Mouse (Mus musculus): ENCODE results near the gene Mycbp. TPM values are rescaled to one million over a fixed set of nuclear protein-coding genes. Genes with fewer than 3 reads are reported as not detected.
"Not testable (repeated sequence)": the region's sequence is repeated elsewhere in the genome, so short reads cannot be mapped to it uniquely, and the experiment has no call there.

Gene Mycbp
- total RNA-seq, 2 experiments from 2014 or later = 40.4 to 56.8 TPM

DNA sequence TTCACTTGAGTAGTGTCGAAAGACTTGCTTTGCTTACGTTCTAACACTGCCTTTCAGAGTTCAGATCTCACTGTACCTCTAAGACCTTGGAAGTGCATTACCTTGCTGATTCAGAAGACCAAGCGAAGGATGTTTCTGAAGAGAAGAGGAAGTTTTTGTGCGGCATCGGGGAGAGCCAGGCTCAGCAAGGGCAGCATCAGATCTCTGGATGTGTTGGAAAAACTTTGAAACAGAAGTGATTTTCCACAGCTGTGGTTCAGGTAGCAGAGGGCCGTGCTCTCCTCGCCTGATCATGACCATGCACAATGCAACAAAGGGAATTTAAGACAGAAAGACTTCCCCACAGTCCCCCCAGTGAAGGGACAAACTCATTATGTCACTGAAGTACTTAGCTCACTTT is 31.4 kb downstream of the Mycbp start:
- no peak for DNase-seq (ENCODE audit: low spot score in 2 of 2)

DNA sequence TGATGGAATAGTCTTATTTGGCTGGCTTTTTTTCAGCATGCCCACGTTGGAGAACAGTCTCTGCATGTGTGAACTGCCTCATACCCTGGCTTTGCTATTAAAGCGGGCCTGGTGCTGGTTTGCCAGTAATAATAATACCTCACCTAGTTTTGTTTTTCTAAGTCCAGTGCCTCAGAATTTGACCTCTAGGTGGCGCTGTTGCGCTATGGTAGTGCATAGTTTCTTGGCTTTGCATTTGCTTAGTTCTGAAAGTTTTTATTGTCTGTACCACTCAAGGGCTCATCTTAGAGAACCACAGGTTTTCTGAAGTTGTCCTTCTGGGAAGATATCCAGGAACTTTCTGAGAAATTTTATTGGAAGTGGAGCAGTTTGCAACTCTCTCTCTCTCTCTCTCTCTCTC is 35.2 kb downstream of the Mycbp start:
- peak; percentile 68 to 80 for DNase-seq (ENCODE audit: low spot score in 2 of 2)

GRCm38 (mm10) chr4:123940878-123941277 is 36.2 kb downstream of the Mycbp start:
- DNase-seq (ENCODE audit: low spot score in 2 of 2) = not testable (repeated sequence)

- no peak for DNase-seq (ENCODE audit: low spot score in 2 of 2)
Observed at GRCm38 (mm10) chr4:123946701-123947100, 42.1 kb downstream of the Mycbp start.

DNA sequence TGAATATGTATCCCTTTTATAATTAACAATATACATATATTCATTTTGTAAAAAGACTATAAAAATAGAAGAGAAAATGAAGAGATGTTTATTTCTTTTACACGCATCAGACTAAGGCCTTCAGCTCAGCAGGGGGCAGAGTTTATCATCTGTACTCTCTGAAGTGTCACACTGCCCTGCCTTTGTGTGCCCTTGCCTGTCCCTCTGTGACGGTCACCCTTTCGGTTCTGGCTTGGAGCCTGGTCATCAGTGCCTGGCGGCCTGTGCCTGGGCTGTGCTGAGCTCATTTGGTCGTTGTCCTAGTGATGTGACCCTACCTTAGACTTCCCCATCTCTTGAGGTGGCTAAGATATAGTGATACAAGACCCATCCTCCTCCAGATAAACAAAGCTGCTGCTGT is 42.5 kb downstream of the Mycbp start:
- peak in 1 of 2 experiments; percentile 10 for DNase-seq (ENCODE audit: low spot score in 2 of 2)

GRCm38 (mm10) chr4:123948901-123949300 is 44.3 kb downstream of the Mycbp start:
- no peak for DNase-seq (ENCODE audit: low spot score in 2 of 2)

DNA sequence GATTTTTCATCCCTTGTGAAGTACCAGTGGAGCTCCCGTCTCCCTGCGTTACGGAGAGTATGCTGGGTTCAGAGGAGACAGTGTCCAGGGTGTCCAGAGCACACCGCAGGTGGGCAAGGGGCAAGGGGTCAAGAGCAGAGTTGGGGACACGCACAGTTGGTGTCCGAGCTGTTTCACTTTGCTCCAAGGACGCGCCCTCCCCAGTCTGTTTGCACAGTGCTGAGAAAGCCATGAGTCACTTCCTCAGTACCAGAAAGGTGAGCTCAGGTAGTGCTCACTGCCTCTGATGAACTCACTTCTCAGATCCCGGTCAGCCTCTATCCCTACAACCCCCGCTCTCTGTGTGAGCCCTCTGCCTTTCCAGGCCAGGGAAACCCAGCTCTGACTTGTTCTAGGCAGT is 45.0 kb downstream of the Mycbp start:
- DNase-seq (ENCODE audit: low spot score in 2 of 2) = no peak

GRCm38 (mm10) chr4:123952059-123952458 is 47.4 kb downstream of the Mycbp start:
- DNase-seq (ENCODE audit: low spot score in 2 of 2) = no peak

GRCm38 (mm10) chr4:123956703-123957491 is 52.3 kb downstream of the Mycbp start:
- peak; percentile 80 to 81 for DNase-seq (ENCODE audit: low spot score in 2 of 2)

DNA sequence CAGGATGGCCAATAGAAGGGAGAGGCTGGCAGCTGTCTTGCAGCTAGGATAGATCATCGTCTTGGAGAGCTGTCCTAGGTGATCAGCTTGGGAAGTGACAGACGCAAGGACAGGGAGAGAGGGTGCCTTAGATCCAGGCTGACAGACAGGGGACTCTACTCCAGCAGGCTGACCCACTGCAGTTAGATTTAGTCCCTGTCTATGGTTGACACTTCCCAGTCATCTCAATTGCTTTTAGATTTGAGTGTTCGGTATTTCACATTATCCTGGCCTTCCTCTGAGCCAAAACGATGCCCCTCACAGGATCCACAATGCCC is 52.8 kb downstream of the Mycbp start:
- no peak for DNase-seq (ENCODE audit: low spot score in 2 of 2)

GRCm38 (mm10) chr4:123957891-123958290 is 53.3 kb downstream of the Mycbp start:
- no peak for DNase-seq (ENCODE audit: low spot score in 2 of 2)

DNA sequence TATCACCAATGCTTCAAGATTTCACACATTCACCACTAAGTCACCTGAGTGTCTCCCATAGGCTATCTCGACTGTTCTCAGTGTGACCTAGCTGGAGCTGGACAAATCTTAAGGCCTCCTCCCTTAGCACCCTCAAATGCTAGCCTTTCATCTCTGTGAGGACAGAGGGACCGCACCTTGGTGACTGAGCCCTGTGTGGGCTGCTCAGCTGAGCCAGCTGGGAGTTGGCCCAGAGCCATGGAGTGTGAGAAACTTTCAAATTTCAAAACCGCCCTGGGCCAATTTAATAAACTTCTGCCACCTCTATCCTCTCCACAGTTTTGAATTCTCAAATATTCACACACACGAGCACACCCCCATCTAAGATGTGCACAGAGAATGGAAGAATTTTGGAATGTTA is 56.3 kb downstream of the Mycbp start:
- DNase-seq (ENCODE audit: low spot score in 2 of 2) = no peak

Other genes starting within 250 kb of the Mycbp start
- gene Macf1, start 220.5 kb upstream of the Mycbp start, total RNA-seq (2021) = 100 to 1,000 TPM; 108 to 123 TPM
- gene Ndufs5, start 186.6 kb upstream of the Mycbp start, total RNA-seq (2021) = 100 to 1,000 TPM; 244 to 304 TPM
- 10 to 100 TPM; 76.4 to 78.7 TPM for gene Akirin1, start 154.5 kb upstream of the Mycbp start, total RNA-seq (2021)
- 1 to 10 TPM; 1.1 to 1.2 TPM for gene Rhbdl2, start 117.0 kb upstream of the Mycbp start, total RNA-seq (2021)
- not detected for gene 4933427I04Rik, start 45.2 kb upstream of the Mycbp start, total RNA-seq (2021)
- gene Rragc, start 12.6 kb downstream of the Mycbp start, total RNA-seq (2021) = 10 to 100 TPM; 87.7 to 97.9 TPM
- not detected for gene 4930535I16Rik, start 13.2 kb downstream of the Mycbp start, total RNA-seq (2021)